Mouse (Mus musculus): ENCODE results near the gene Rbm3. TPM values are rescaled to one million over a fixed set of nuclear protein-coding genes. Genes with fewer than 3 reads are reported as not detected.
"Not testable (repeated sequence)": the region's sequence is repeated elsewhere in the genome, so short reads cannot be mapped to it uniquely, and the experiment has no call there.

Rbm3 gene
- polyA plus RNA-seq, 2 experiments = 224 to 352 TPM

- ATAC-seq (ENCODE audit: insufficient read depth) (no peak), DNase-seq (ENCODE audit: low read depth in 3 of 3, low spot score in 3 of 3) (no peak)
- Histone ChIP-seq H3K27me3 (ENCODE audit: control insufficient read depth, insufficient read depth, low read length) (no peaks in the 10 kb centered on the region), H3K9me3 (ENCODE audit: control insufficient read depth, low read length) (no peaks in the 10 kb centered on the region), H3K36me3 (replicated peaks; ENCODE audit: control insufficient read depth, insufficient read depth, low read depth) (no peaks in the 10 kb centered on the region), H3K4me2 (ENCODE audit: low read depth) (peak overlapping the region; percentile 67), H3K4me1 (replicated peaks; ENCODE audit: control insufficient read depth in 2 of 2, insufficient read depth in 2 of 2, low read length in 1 of 2) (peaks cover 0 to 14% of the 10 kb centered on the region in 2 experiments; a peak in 2 of 4 replicates), H3K27ac (no peak overlapping the region), H3K9ac (replicated peaks) (peak overlapping the region; percentile 12; the same call in 1 of the 2 replicates), H3K4me3 (ENCODE audit: insufficient read depth in 1 of 2, low read depth in 2 of 2, low read length in 2 of 2) (peak overlapping the region in 1 of 2 experiments; percentile 38; a peak in 2 of 4 replicates)
- 44% methylated on average over 10 of the region's 10 CpGs for WGBS (ENCODE audit: insufficient replicate concordance)
- TF ChIP-seq EP300 (IDR thresholded peaks at IDR 0.05; ENCODE audit: low read depth) (no peak), CTCF (IDR thresholded peaks at IDR 0.05; ENCODE audit: low read depth) (no peak)
Observed at GRCm38 (mm10) chrX:8095546-8095945, 50.1 kb downstream of the Rbm3 start.

GRCm38 (mm10) chrX:8090954-8091347, 54.7 kb downstream of the Rbm3 start:
- not testable (repeated sequence) for H3K4me1 ChIP-seq (replicated peaks; ENCODE audit: control insufficient read depth in 2 of 2, insufficient read depth in 2 of 2, low read length in 1 of 2); H3K36me3 ChIP-seq (replicated peaks; ENCODE audit: control insufficient read depth, insufficient read depth, low read depth); DNase-seq (ENCODE audit: low read depth in 3 of 3, low spot score in 3 of 3); H3K9ac ChIP-seq (replicated peaks); H3K4me3 ChIP-seq (ENCODE audit: insufficient read depth in 1 of 2, low read depth in 2 of 2, low read length in 2 of 2); H3K4me2 ChIP-seq (ENCODE audit: low read depth); ATAC-seq (ENCODE audit: insufficient read depth); H3K9me3 ChIP-seq (ENCODE audit: control insufficient read depth, low read length); H3K27ac ChIP-seq; H3K27me3 ChIP-seq (ENCODE audit: control insufficient read depth, insufficient read depth, low read length)
- 51% methylated on average over 4 of the region's 5 CpGs for WGBS (ENCODE audit: insufficient replicate concordance)

- H3K36me3 ChIP-seq (replicated peaks; ENCODE audit: control insufficient read depth, insufficient read depth, low read depth) = no peaks in the 10 kb centered on the region
- peak within 1 kb of the TSS; percentile 57 for H3K4me2 ChIP-seq (ENCODE audit: low read depth)
- ATAC-seq (ENCODE audit: insufficient read depth) (peak; percentile 70), DNase-seq (ENCODE audit: low read depth in 3 of 3, low spot score in 3 of 3) (no peak)
- H3K4me3 ChIP-seq (ENCODE audit: insufficient read depth in 1 of 2, low read depth in 2 of 2, low read length in 2 of 2) = peak within 1 kb of the TSS; percentile 34 to 53
- peak within 1 kb of the TSS; percentile 30 for H3K27ac ChIP-seq
- TF ChIP-seq EP300 (IDR thresholded peaks at IDR 0.05; ENCODE audit: low read depth) (no peak), CTCF (IDR thresholded peaks at IDR 0.05; ENCODE audit: low read depth) (no peak)
- peak within 1 kb of the TSS; percentile 53 for H3K9ac ChIP-seq (replicated peaks)
- no peaks in the 10 kb centered on the region for H3K9me3 ChIP-seq (ENCODE audit: control insufficient read depth, low read length)
- no peaks in the 10 kb centered on the region for H3K27me3 ChIP-seq (ENCODE audit: control insufficient read depth, insufficient read depth, low read length)
- 33% methylated on average over 14 of the region's 14 CpGs for WGBS (ENCODE audit: insufficient replicate concordance)
- H3K4me1 ChIP-seq (replicated peaks; ENCODE audit: control insufficient read depth in 2 of 2, insufficient read depth in 2 of 2, low read length in 1 of 2) = peaks cover 0 to 6% of the 10 kb centered on the region in 2 experiments; a peak in 2 of 4 replicates
Observed at GRCm38 (mm10) chrX:8090346-8090953, 55.2 kb downstream of the Rbm3 start, which contains the start of gene Was. Gene Was, minus strand, starts transcription at chrX:8090498.

- WGBS (ENCODE audit: insufficient replicate concordance) = 52% methylated on average over 3 of the region's 3 CpGs
Observed at GRCm38 (mm10) chrX:8089746-8090145, 55.9 kb downstream of the Rbm3 start.

More at GRCm38 (mm10) chrX:8089746-8090145, 55.9 kb downstream of the Rbm3 start:
- Histone ChIP-seq H3K9ac (replicated peaks) (no peak overlapping the region; the same call in 1 of the 2 replicates), H3K27me3 (ENCODE audit: control insufficient read depth, insufficient read depth, low read length) (no peaks in the 10 kb centered on the region), H3K4me2 (ENCODE audit: low read depth) (peak overlapping the region; percentile 57), H3K4me3 (ENCODE audit: insufficient read depth in 1 of 2, low read depth in 2 of 2, low read length in 2 of 2) (peak overlapping the region; percentile 34 to 53), H3K36me3 (replicated peaks; ENCODE audit: control insufficient read depth, insufficient read depth, low read depth) (no peaks in the 10 kb centered on the region), H3K4me1 (replicated peaks; ENCODE audit: control insufficient read depth in 2 of 2, insufficient read depth in 2 of 2, low read length in 1 of 2) (peaks cover 0 to 5% of the 10 kb centered on the region in 2 experiments; a peak in 2 of 4 replicates), H3K9me3 (ENCODE audit: control insufficient read depth, low read length) (no peaks in the 10 kb centered on the region), H3K27ac (no peak overlapping the region)
- ATAC-seq (ENCODE audit: insufficient read depth) (no peak), DNase-seq (ENCODE audit: low read depth in 3 of 3, low spot score in 3 of 3) (no peak)
- TF ChIP-seq EP300 (IDR thresholded peaks at IDR 0.05; ENCODE audit: low read depth) (no peak), CTCF (IDR thresholded peaks at IDR 0.05; ENCODE audit: low read depth) (no peak)

Other genes with a start within 250 kb of the Rbm3 start
- gene Pqbp1, start 246.6 kb downstream of the Rbm3 start, polyA plus RNA-seq (2012; rRNA removed) = 27.3 and 41.4 TPM in 2 replicates
- gene Pqbp1, start 246.6 kb downstream of the Rbm3 start, polyA plus RNA-seq (2014; fragmentation: Nextera tagmentation; extraction: Ambion mirVana) = 28.4 and 28.5 TPM in 2 replicates
- 18.2 and 18.6 TPM in 2 replicates for gene Timm17b, start 246.5 kb downstream of the Rbm3 start, polyA plus RNA-seq (2012; rRNA removed)
- gene Timm17b, start 246.5 kb downstream of the Rbm3 start, polyA plus RNA-seq (2014; fragmentation: Nextera tagmentation; extraction: Ambion mirVana) = 105 and 109 TPM in 2 replicates
- not detected in 2 replicates for gene Gm10491, start 238.0 kb downstream of the Rbm3 start, polyA plus RNA-seq (2012; rRNA removed)
- not detected in 2 replicates for gene Gm10491, start 238.0 kb downstream of the Rbm3 start, polyA plus RNA-seq (2014; fragmentation: Nextera tagmentation; extraction: Ambion mirVana)
- gene Gm10490, start 236.3 kb downstream of the Rbm3 start, polyA plus RNA-seq (2012; rRNA removed) = not detected in 2 replicates
- not detected in 2 replicates for gene Gm10490, start 236.3 kb downstream of the Rbm3 start, polyA plus RNA-seq (2014; fragmentation: Nextera tagmentation; extraction: Ambion mirVana)
- gene Pcsk1n, start 226.1 kb downstream of the Rbm3 start, polyA plus RNA-seq (2012; rRNA removed) = 0.19 TPM in 1 of 2 replicates, not detected in the other
- gene Pcsk1n, start 226.1 kb downstream of the Rbm3 start, polyA plus RNA-seq (2014; fragmentation: Nextera tagmentation; extraction: Ambion mirVana) = 0.08 TPM in 1 of 2 replicates, not detected in the other
- gene Eras, start 217.3 kb downstream of the Rbm3 start, polyA plus RNA-seq (2012; rRNA removed) = 0.05 TPM in 1 of 2 replicates, not detected in the other
- not detected in 2 replicates for gene Eras, start 217.3 kb downstream of the Rbm3 start, polyA plus RNA-seq (2014; fragmentation: Nextera tagmentation; extraction: Ambion mirVana)
- gene Hdac6, start 198.0 kb downstream of the Rbm3 start, polyA plus RNA-seq (2012; rRNA removed) = 10.8 and 11.9 TPM in 2 replicates
- gene Hdac6, start 198.0 kb downstream of the Rbm3 start, polyA plus RNA-seq (2014; fragmentation: Nextera tagmentation; extraction: Ambion mirVana) = 7.9 and 8.8 TPM in 2 replicates
- gene Gata1, start 167.8 kb downstream of the Rbm3 start, polyA plus RNA-seq (2012; rRNA removed) = 112 and 113 TPM in 2 replicates
- 105 and 126 TPM in 2 replicates for gene Gata1, start 167.8 kb downstream of the Rbm3 start, polyA plus RNA-seq (2014; fragmentation: Nextera tagmentation; extraction: Ambion mirVana)
- gene Glod5, start 127.4 kb downstream of the Rbm3 start, polyA plus RNA-seq (2012; rRNA removed) = not detected in 2 replicates
- gene Glod5, start 127.4 kb downstream of the Rbm3 start, polyA plus RNA-seq (2014; fragmentation: Nextera tagmentation; extraction: Ambion mirVana) = not detected in 2 replicates
- 24.6 and 31.3 TPM in 2 replicates for gene Suv39h1, start 71.1 kb downstream of the Rbm3 start, polyA plus RNA-seq (2012; rRNA removed)
- 28.4 and 34.8 TPM in 2 replicates for gene Suv39h1, start 71.1 kb downstream of the Rbm3 start, polyA plus RNA-seq (2014; fragmentation: Nextera tagmentation; extraction: Ambion mirVana)
- gene Was, start 55.4 kb downstream of the Rbm3 start, polyA plus RNA-seq (2012; rRNA removed) = 8.2 and 10.0 TPM in 2 replicates
- 2.7 and 3.5 TPM in 2 replicates for gene Was, start 55.4 kb downstream of the Rbm3 start, polyA plus RNA-seq (2014; fragmentation: Nextera tagmentation; extraction: Ambion mirVana)
- gene Wdr13, start 13.0 kb downstream of the Rbm3 start, polyA plus RNA-seq (2012; rRNA removed) = 14.3 and 14.5 TPM in 2 replicates
- gene Wdr13, start 13.0 kb downstream of the Rbm3 start, polyA plus RNA-seq (2014; fragmentation: Nextera tagmentation; extraction: Ambion mirVana) = 3.7 and 4.4 TPM in 2 replicates
- gene Tbc1d25, start 30.3 kb upstream of the Rbm3 start, polyA plus RNA-seq (2012; rRNA removed) = 5.4 TPM in 2 replicates
- 4.2 and 4.9 TPM in 2 replicates for gene Tbc1d25, start 30.3 kb upstream of the Rbm3 start, polyA plus RNA-seq (2014; fragmentation: Nextera tagmentation; extraction: Ambion mirVana)
- gene Ebp, start 47.6 kb upstream of the Rbm3 start, polyA plus RNA-seq (2012; rRNA removed) = 29.3 and 39.5 TPM in 2 replicates
- 64.0 and 69.6 TPM in 2 replicates for gene Ebp, start 47.6 kb upstream of the Rbm3 start, polyA plus RNA-seq (2014; fragmentation: Nextera tagmentation; extraction: Ambion mirVana)
- gene Porcn, start 60.6 kb upstream of the Rbm3 start, polyA plus RNA-seq (2012; rRNA removed) = 1.2 and 1.3 TPM in 2 replicates
- 0.53 and 0.86 TPM in 2 replicates for gene Porcn, start 60.6 kb upstream of the Rbm3 start, polyA plus RNA-seq (2014; fragmentation: Nextera tagmentation; extraction: Ambion mirVana)
- gene Ftsj1, start 106.5 kb upstream of the Rbm3 start, polyA plus RNA-seq (2012; rRNA removed) = 23.9 and 27.1 TPM in 2 replicates
- 35.2 and 37.5 TPM in 2 replicates for gene Ftsj1, start 106.5 kb upstream of the Rbm3 start, polyA plus RNA-seq (2014; fragmentation: Nextera tagmentation; extraction: Ambion mirVana)
- gene Slc38a5, start 125.3 kb upstream of the Rbm3 start, polyA plus RNA-seq (2012; rRNA removed) = 45.7 and 54.8 TPM in 2 replicates
- 73.4 and 84.8 TPM in 2 replicates for gene Slc38a5, start 125.3 kb upstream of the Rbm3 start, polyA plus RNA-seq (2014; fragmentation: Nextera tagmentation; extraction: Ambion mirVana)
- gene Ssxb10, start 181.5 kb upstream of the Rbm3 start, polyA plus RNA-seq (2012; rRNA removed) = not detected in 2 replicates
- gene Ssxb10, start 181.5 kb upstream of the Rbm3 start, polyA plus RNA-seq (2014; fragmentation: Nextera tagmentation; extraction: Ambion mirVana) = not detected in 2 replicates
- not detected in 2 replicates for gene Ssxb9, start 221.1 kb upstream of the Rbm3 start, polyA plus RNA-seq (2012; rRNA removed)
- not detected in 2 replicates for gene Ssxb9, start 221.1 kb upstream of the Rbm3 start, polyA plus RNA-seq (2014; fragmentation: Nextera tagmentation; extraction: Ambion mirVana)